Mouse (Mus musculus): ENCODE data around the gene Gm9958.
A peak's percentile ranks its signal among the peaks of the same experiment; 100 is the strongest.

Gene Gm9958

DNA sequence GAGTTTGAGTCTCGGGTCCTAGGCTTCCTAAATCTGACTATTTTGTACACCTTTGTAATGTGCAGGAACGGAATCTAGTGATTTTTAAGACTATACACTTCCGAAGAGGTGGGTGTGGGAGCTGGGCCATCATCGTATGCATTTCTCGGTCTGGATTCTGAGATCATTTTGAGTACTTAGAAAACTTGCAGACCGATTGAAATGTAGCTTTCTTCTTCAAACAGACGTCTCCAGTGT, at the start of gene Gm9958:
Gm9958 (plus strand) TSS at position 138 of the 237 bp plus-strand sequence.
- peak; percentile 47 for DNase-seq

GRCm38 (mm10) chr5:90331071-90331470, 35.9 kb upstream of the Gm9958 start:
- DNase-seq: no peak

DNA sequence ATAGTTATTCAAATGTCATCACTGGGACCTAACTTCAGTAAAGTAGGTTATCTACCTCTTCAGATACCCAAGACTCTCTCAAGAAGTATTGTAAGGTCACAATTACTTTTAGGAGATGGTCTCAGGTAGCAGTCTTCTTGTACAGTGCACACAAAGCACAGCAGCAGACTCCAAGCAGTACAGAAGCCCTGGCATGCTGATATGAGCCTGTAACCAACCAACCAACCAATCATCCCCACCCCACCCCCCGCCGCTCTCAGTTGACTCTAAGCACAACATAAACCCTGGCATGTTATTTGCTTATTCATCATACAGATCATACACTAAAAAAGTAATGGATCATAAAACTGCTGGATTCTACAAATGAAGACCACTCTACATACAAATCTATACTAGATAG, 34.5 kb upstream of the Gm9958 start:
- DNase-seq: no peak

- no peak for DNase-seq
These were observed 28.6 kb upstream of the Gm9958 start for GRCm38 (mm10) chr5:90338177-90339091.

DNA sequence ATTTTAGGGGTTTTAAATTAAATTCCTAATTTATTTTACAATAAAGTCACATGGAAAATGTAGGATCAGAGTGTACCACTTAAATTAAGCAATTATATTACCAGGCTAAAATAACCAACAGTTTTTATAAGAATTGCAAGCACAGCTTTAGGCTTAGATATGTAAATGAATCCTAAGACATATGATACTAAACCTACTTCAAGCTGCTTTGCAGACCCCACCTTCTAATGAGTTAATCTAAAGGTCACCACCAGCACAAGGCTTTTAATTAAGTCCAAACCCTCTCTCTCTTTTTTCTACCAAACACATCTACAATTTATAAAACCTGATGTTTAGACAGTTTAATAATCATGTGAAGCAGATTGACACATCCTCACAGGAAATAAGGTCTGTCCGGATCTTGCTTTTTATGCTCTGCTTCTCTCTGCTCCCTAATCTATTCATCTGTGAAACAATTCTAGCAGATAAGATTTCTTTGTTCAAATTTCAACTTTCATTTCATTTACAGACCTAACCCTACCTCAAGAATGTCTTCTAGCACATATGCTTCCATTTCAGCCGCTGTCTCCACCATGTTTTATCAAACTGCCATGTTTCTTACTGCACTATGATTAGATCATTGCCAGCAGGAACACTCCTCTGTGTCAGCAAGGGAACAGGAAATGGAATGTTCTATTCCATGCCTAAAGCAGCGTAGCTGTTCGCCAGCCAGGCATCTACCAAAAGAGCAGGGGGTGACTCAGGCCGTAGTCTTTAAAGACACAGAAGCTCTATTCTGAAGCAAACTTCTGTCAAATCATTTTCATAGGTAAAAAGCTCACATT, 27.7 kb upstream of the Gm9958 start:
- DNase-seq: peak; percentile 68

GRCm38 (mm10) chr5:90339953-90340343, 27.1 kb upstream of the Gm9958 start:
- DNase-seq: no peak

- no peak for DNase-seq
These were observed 26.2 kb upstream of the Gm9958 start for GRCm38 (mm10) chr5:90340847-90341246.

GRCm38 (mm10) chr5:90346877-90347276, 20.1 kb upstream of the Gm9958 start:
- no peak for DNase-seq

GRCm38 (mm10) chr5:90353552-90354317, 13.3 kb upstream of the Gm9958 start:
- no peak for DNase-seq

DNA sequence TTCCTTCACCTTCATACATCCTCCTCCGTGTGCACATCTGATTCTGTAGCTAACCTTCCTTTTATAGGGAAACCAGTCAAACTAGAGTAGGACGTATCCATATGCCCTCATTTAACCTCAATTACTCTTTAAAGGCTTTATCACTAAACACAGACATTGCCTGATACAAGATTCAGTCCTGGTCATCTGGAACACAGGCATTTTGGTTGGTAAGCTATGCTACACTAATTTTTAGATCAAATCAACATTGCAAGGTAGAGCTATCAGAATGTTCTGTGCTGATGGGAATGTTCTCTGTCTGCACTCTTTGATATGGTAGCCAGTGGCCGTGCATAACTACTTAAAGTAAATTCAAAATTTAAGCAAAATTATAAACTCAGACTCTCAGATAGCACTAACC, 11.2 kb upstream of the Gm9958 start:
- no peak for DNase-seq

- peak; percentile 76 for DNase-seq
These were observed 2.5 kb upstream of the Gm9958 start for GRCm38 (mm10) chr5:90364526-90364925.

GRCm38 (mm10) chr5:90365141-90365951, 1.7 kb upstream of the Gm9958 start:
- peak; percentile 79 for DNase-seq

- DNase-seq: peak; percentile 94
These were observed 610 bp upstream of the Gm9958 start, which contains the start of gene Ankrd17 for GRCm38 (mm10) chr5:90366121-90367066. Ankrd17 (minus strand) TSS chr5:90366577.

- DNase-seq: no peak
These were observed 3.4 kb downstream of the Gm9958 start for GRCm38 (mm10) chr5:90370401-90370800.

DNA sequence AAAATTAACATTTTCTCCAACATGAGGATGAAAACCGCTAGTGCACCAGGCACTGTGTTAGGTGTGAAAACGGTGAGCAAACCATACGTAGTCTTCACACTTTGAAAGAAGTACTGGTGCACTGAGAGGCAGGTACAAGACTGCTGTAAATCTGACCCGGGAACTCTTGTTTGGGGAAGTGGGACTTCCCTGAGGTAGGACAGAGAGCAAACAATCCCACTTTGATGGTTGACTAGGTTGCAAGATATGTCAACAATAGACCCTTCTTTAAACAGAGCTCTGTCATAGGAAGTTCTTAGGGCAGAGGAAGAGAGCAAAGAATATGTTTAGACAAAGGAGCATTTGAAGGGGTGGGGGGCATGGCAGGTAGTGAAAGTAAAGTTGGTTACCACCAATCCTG, 6.7 kb downstream of the Gm9958 start:
- no peak for DNase-seq

- DNase-seq: no peak
These were observed 14.5 kb downstream of the Gm9958 start for GRCm38 (mm10) chr5:90381458-90381857.

GRCm38 (mm10) chr5:90383080-90383479, 16.1 kb downstream of the Gm9958 start:
- DNase-seq: no peak

- DNase-seq: no peak
These were observed 26.8 kb downstream of the Gm9958 start for GRCm38 (mm10) chr5:90393764-90394163.

GRCm38 (mm10) chr5:90394322-90394721, 27.3 kb downstream of the Gm9958 start:
- no peak for DNase-seq

DNA sequence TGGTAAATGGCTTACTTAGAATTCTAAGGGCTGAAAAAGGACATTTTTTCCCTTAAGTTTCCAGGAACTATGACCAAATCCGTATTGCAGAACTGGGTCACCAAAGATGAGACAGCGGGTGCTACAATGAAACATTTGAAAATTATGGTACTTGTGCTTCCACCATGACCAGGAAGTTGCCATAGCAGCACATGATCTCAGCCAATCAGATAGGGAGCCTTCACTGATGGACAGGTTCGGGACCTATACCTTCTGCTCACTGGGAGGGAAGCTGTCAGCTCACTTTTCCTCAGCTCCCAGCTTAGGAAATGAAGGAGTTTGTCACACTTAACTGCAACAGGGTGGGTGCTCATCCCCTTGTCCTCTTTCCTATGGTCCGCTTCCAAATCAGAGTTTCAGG, 29.8 kb downstream of the Gm9958 start:
- DNase-seq: no peak

DNA sequence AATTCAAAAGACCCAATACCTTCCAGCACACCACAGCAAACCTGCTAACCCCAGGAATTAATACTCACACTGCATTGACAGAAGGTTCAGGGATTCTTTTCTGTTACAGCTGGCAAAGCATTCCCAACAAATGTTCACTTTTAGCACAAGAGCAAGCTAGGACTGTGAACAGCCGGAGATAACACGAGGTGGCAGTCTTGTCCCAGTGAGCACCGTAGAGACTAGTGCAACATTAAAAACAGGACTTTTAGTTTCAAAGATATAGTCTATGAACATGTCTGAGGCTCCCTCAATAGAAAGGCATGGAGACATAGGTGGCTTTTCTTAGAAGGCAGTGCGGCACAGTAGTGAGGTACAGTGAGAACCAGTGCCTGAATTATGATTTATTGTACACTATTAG, 38.2 kb downstream of the Gm9958 start:
- DNase-seq: no peak

Data from cerebellum, adult 9-11 months (tissue).